Mouse (Mus musculus) heart, adult 9 months (tissue): ENCODE measurements at regions not wholly inside any gene's neighbourhood (a gene's known extent, or its start where the extent isn't known, plus 50 kb on each side); places are given as distances from the start of the nearest gene placed in this dataset.

ENCODE experiments used
- DNase-seq, 2 experiments: peaks; one replicate each; pipeline ENCODE4 v3.0.0; 2022; ENCODE audit warnings: low spot score in 2 of 2

- DNase-seq: peak; percentile 86 to 88
Observed at GRCm38 (mm10) chr6:100143586-100144301, 143.5 kb downstream of the Rybp start.

- no peak for DNase-seq
Observed at GRCm38 (mm10) chr6:100141225-100141624, 146.1 kb downstream of the Rybp start.

DNA sequence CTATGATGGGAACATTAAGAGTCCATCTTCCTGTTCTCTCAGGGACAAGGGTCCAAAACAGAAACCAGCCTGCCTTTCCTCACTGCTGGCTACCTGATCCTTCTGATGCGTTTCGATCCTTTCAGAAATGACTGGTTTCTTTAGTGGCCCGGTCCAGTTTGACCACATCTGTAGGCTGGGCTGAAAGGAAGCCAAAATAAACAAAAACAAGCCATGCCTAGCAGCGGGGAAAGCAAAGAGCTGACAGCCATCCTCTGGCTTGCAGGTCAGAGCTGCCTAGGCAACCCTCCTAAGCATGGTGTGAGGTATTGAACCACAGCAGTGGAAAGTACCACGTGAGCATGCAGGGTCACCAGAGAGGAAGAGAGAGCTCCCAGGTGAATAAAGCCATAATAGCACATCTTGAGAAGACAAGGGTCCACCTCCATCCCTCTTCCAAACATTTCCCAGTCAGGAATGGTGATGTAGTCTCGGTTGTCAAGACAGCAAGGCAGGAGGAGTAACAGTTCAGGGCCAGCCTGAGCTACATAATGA is 146.6 kb downstream of the Rybp start:
- no peak for DNase-seq

DNA sequence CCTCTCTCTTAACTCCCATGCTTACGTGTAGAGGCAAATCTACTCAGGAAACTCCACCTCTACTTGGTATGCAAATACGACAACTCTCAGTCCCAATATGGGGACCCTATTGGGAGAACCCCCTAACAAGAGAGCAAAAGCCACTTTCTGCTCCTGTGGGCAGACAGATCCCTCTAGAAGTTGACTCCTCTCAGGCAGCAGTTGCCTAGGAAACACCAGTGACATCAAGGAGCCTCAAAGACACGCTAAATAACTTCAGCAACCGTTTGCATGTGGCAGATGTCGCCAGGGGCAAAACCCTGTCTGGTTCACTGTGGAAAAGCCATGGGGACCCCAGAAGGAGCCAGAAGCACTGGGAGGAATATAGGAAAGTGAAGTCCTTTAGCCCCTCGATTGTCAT is 147.5 kb downstream of the Rybp start:
- no peak for DNase-seq

GRCm38 (mm10) chr6:100138659-100139058 is 148.6 kb downstream of the Rybp start:
- no peak for DNase-seq

DNA sequence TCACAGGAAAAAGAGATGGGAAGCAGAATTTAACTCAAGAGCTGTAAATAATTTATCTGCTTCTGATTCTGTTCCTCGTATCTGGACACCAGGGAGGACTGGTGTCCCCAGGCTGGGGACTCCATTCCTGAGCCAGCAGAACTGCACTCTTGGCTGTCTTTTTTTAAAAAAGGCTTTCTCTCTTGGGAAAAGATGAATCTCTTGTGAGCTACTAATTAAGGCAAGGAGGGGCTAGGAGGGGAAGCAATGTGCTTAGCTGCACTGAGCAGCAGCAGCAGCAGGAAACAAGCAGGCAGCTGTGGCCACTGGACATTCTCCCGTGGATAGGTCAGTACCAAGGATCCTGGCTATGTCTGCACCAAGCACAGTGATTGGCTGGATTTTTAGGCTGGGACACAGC is 152.1 kb downstream of the Rybp start:
- no peak for DNase-seq

- DNase-seq: no peak
Observed at GRCm38 (mm10) chr6:100133970-100134369, 153.3 kb downstream of the Rybp start.

GRCm38 (mm10) chr6:100132916-100133600 is 154.2 kb downstream of the Rybp start:
- no peak for DNase-seq

GRCm38 (mm10) chr6:100127221-100128143 is 159.8 kb downstream of the Rybp start:
- DNase-seq: peak; percentile 72 to 82

DNA sequence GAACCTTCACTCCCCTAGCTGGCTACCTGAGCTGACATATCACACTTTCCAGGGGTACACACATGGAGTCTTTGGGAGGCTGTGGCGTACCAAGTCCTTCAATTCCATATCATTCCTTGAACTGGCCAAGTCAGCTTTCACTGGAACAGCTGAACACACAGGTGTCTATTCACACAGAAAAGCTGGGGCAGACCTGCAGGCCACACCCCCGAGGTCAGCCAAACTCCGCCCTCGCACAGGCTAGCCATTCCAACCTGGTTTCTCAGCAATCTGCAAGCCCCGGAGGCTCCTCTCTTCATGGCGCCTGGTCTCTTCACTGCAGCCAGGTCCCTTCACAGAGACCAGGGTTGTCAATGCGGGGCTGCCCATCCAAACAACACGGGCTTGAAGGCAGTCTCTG is 160.5 kb downstream of the Rybp start:
- DNase-seq: no peak

DNA sequence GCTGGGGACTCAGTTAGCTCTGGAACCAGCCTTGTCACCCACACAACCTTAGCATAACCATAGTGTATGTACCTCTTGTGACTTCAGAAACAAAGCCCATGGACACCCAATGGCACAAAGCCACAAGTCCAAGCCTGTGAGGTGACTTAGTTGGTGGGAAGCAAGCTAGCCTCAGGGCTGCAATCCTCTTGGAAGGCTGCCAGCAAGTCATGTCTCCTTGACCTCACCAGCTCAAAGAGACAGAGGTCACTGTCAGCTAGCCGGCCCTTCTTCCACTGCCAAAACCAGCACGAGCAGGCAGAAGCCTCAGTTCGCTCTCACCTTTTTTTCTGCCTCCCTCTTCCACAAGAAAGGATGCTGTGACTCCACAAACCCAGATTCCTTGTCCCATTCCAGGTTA is 161.0 kb downstream of the Rybp start:
- no peak for DNase-seq

DNA sequence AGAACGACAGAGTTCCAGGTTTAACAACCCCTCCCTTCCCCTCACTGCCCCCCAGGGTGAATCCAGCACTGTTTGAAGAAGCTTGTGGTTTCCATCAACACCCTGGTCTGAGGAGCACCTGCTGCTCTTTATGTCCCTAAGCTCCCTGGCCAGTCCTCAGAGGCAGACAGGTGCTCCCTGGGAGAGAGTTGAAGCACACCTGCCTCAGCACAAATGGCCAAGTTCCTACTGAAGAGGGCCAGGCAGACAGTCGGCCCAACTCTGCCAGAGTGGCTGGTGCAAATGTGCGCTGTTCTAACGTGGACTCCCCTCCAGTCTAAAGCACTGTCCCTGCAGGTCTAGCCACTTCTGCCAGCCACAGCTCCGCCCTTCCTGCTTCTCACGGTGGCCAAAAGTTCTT is 166.0 kb downstream of the Rybp start:
- no peak for DNase-seq

- DNase-seq: no peak
Observed at GRCm38 (mm10) chr6:100120017-100120944, 167.0 kb downstream of the Rybp start.

GRCm38 (mm10) chr6:100117084-100117483 is 170.2 kb downstream of the Rybp start:
- no peak for DNase-seq

DNA sequence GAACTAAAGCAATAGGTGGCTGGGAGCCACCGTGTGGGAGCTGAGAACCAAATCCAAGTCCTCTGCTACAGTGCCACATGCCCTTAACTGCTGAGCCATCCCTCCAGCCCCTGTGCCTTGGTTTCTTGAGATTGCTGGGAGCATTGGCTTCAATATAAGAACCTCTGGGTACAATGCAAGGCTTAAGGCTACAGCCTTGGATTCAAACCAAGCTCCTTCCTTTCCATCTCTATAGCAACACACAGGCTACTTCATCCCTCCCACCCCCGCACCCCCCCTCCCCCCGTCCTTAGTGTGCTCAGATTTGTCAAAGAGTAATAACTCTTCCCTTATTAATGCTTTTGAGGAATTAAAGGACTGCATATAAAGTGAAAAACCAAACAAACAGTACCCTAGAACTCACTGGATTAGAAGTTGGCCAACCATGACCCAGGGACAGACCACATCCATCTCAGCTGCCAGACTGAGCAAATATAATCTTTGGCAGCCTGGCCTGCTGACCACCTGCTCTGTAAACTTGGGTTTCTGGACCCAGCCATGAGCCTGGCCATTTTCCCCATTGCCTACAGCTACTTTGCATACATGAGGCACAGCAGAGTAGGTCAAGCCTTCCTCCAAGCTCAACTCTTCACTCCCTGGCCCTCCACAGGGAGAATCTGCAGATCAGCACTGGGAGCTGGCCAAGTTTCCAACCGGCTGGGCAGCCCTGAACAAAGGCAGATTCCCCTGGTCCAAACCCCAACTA is 173.7 kb downstream of the Rybp start:
- DNase-seq: no peak

- peak; percentile 26 to 59 for DNase-seq
Observed at GRCm38 (mm10) chr6:100110981-100111660, 176.2 kb downstream of the Rybp start.

- peak; percentile 66 to 69 for DNase-seq
Observed at GRCm38 (mm10) chr6:100109979-100110378, 177.3 kb downstream of the Rybp start.

DNA sequence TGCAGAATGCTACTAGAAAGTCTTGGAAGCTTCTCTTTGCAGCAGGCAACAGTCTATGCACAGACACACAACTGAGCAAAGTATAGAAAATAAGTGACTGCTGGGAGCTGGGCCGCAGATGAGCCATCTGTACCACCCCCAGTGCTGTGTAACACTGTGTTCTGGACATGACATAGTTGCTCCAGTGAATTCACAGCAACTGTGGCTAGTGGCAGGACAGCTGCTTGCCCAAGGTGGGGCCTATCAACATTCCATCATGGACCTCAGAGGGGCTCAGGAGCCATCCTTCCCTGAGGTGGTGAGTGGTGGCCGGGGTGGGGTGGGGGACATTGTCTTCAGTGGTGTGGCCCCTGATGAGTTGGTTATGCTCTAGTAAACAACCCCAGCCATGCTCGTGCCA is 177.9 kb downstream of the Rybp start:
- DNase-seq: no peak

- DNase-seq: no peak
Observed at GRCm38 (mm10) chr6:100107508-100107907, 179.8 kb downstream of the Rybp start.

DNA sequence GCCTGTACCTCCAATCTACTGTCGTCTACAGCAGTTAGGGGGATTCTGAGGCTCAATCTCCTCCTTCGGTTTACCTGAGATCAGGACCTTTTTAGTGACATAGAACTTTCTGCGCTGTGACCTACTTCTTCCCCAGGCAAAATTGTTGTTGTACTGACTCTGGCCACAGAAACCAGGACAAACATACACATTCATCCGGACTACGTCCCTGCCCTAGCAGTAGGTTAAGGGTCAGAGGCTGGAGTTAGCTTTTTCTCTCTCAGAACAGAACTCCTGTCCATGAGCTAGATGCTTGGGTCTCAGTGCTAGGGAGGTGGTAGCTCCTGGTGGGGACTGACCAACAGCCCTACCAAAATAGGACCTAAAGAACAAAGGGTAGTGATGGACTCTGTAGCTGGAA is 180.2 kb downstream of the Rybp start:
- DNase-seq: no peak
